Mouse (Mus musculus) lung, adult 2 months (tissue): ENCODE data around the gene Gm4756.

Source experiments
- CTCF ChIP-seq: fragments of 200-500 bp; IDR thresholded peaks from 2 replicates; pipeline ENCODE4 v1.5.1; 2011; ENCODE audit warnings: mild to moderate bottlenecking, low read length, control low read depth; ENCODE audit not compliant: insufficient read depth
- POLR2A ChIP-seq: fragments of 200-500 bp; IDR thresholded peaks from 2 replicates; pipeline ENCODE4 v1.6.1; 2011; ENCODE audit warnings: low read depth, mild to moderate bottlenecking, control low read depth, low read length, borderline replicate concordance; ENCODE audit errors: extremely low read depth

DNA sequence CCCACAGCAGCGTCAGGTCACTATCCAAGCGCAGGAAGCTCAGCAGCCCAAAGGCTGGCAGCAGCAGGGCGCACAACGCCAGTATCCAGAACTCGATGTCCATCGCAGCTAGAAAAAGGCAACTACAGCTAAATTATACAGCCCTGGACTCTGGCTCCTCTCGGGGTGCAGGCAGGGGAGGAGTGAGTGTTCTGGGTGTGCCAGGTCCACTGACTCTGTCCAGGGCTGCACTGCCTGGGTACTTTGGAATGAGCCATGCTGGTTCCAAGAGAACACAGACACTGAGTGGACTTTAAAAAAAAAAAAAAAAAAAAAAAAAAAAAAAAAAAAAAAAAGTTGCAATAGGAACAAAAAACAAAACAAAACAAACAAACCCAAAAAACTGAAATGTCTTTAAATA is 20.7 kb downstream of the Gm4756 start:
- TF ChIP-seq CTCF (no peak), POLR2A (no peak)
